Mouse (Mus musculus): ENCODE measurements around the gene Selenon. TPM values are rescaled to one million over a fixed set of nuclear protein-coding genes. Genes with fewer than 3 reads are reported as not detected.

Gene Selenon
- polyA plus RNA-seq, 1 experiment from 2014 or later: 11.2 TPM

GRCm38 (mm10) chr4:134580351-134581148 lies 28.6 kb upstream of the Selenon start:
- Histone ChIP-seq H3K9me3 (ENCODE audit: control insufficient read depth, low read length) (no peaks in the 10 kb centered on the region), H3K27ac (ENCODE audit: low read depth, low read length) (peak overlapping the region; percentile 39; the same call in 1 of the 2 replicates), H3K4me3 (ENCODE audit: low read depth, low read length) (no peak overlapping the region), H3K4me2 (ENCODE audit: low read depth, low read length) (no peak overlapping the region), H3K9ac (replicated peaks; ENCODE audit: low read depth, low read length) (no peak overlapping the region), H3K4me1 (ENCODE audit: control insufficient read depth, insufficient read depth, low read length) (peaks cover 9% of the 10 kb centered on the region), H3K27me3 (ENCODE audit: control insufficient read depth, insufficient read depth, low read length) (no peaks in the 10 kb centered on the region), H3K36me3 (ENCODE audit: control insufficient read depth, insufficient read depth, low read length) (no peaks in the 10 kb centered on the region)
- ATAC-seq (ENCODE audit: low read depth): 0 out of 2 replicates have a peak, but pooled peaks have one; percentile 60
- WGBS: 57% methylated on average over 15 of the region's 15 CpGs

GRCm38 (mm10) chr4:134579620-134580019 lies 27.7 kb upstream of the Selenon start:
- 0 out of 2 replicates have a peak overlapping the region, but pooled peaks have one; percentile 7 for H3K27ac ChIP-seq (ENCODE audit: low read depth, low read length)
- no peaks in the 10 kb centered on the region for H3K9me3 ChIP-seq (ENCODE audit: control insufficient read depth, low read length)
- 27% methylated on average over 5 of the region's 5 CpGs for WGBS
- H3K36me3 ChIP-seq (ENCODE audit: control insufficient read depth, insufficient read depth, low read length): no peaks in the 10 kb centered on the region
- H3K9ac ChIP-seq (replicated peaks; ENCODE audit: low read depth, low read length): no peak overlapping the region
- H3K4me2 ChIP-seq (ENCODE audit: low read depth, low read length): no peak overlapping the region
- no peaks in the 10 kb centered on the region for H3K27me3 ChIP-seq (ENCODE audit: control insufficient read depth, insufficient read depth, low read length)
- H3K4me3 ChIP-seq (ENCODE audit: low read depth, low read length): no peak overlapping the region
- no peak for ATAC-seq (ENCODE audit: low read depth)
- H3K4me1 ChIP-seq (ENCODE audit: control insufficient read depth, insufficient read depth, low read length): peaks cover 9% of the 10 kb centered on the region

GRCm38 (mm10) chr4:134579212-134579611 lies 27.2 kb upstream of the Selenon start:
- Histone ChIP-seq H3K36me3 (ENCODE audit: control insufficient read depth, insufficient read depth, low read length) (no peaks in the 10 kb centered on the region), H3K27ac (ENCODE audit: low read depth, low read length) (no peak overlapping the region), H3K4me2 (ENCODE audit: low read depth, low read length) (no peak overlapping the region), H3K27me3 (ENCODE audit: control insufficient read depth, insufficient read depth, low read length) (no peaks in the 10 kb centered on the region), H3K9ac (replicated peaks; ENCODE audit: low read depth, low read length) (no peak overlapping the region), H3K4me3 (ENCODE audit: low read depth, low read length) (no peak overlapping the region), H3K4me1 (ENCODE audit: control insufficient read depth, insufficient read depth, low read length) (peaks cover 9% of the 10 kb centered on the region), H3K9me3 (ENCODE audit: control insufficient read depth, low read length) (no peaks in the 10 kb centered on the region)
- ATAC-seq (ENCODE audit: low read depth): no peak
- WGBS: 9% methylated on average over 11 of the region's 11 CpGs

- no peak overlapping the region for H3K4me3 ChIP-seq (ENCODE audit: low read depth, low read length)
- no peak overlapping the region for H3K4me2 ChIP-seq (ENCODE audit: low read depth, low read length)
- H3K9me3 ChIP-seq (ENCODE audit: control insufficient read depth, low read length): no peaks in the 10 kb centered on the region
- no peak overlapping the region for H3K27ac ChIP-seq (ENCODE audit: low read depth, low read length)
- peaks cover 9% of the 10 kb centered on the region for H3K4me1 ChIP-seq (ENCODE audit: control insufficient read depth, insufficient read depth, low read length)
- H3K9ac ChIP-seq (replicated peaks; ENCODE audit: low read depth, low read length): no peak overlapping the region
- 0 out of 2 replicates have a peak, but pooled peaks have one; percentile 16 for ATAC-seq (ENCODE audit: low read depth)
- no peaks in the 10 kb centered on the region for H3K27me3 ChIP-seq (ENCODE audit: control insufficient read depth, insufficient read depth, low read length)
- no peaks in the 10 kb centered on the region for H3K36me3 ChIP-seq (ENCODE audit: control insufficient read depth, insufficient read depth, low read length)
- WGBS: 64% methylated on average over 5 of the region's 5 CpGs
Measured at GRCm38 (mm10) chr4:134578407-134578806, 26.4 kb upstream of the Selenon start.

GRCm38 (mm10) chr4:134577281-134577680 lies 25.3 kb upstream of the Selenon start:
- ATAC-seq (ENCODE audit: low read depth): no peak
- H3K9me3 ChIP-seq (ENCODE audit: control insufficient read depth, low read length): no peaks in the 10 kb centered on the region
- 86% methylated on average over 2 of the region's 2 CpGs for WGBS
- H3K4me1 ChIP-seq (ENCODE audit: control insufficient read depth, insufficient read depth, low read length): peaks cover 9% of the 10 kb centered on the region
- no peak overlapping the region for H3K9ac ChIP-seq (replicated peaks; ENCODE audit: low read depth, low read length)
- no peak overlapping the region for H3K4me2 ChIP-seq (ENCODE audit: low read depth, low read length)
- no peak overlapping the region for H3K4me3 ChIP-seq (ENCODE audit: low read depth, low read length)
- no peaks in the 10 kb centered on the region for H3K27me3 ChIP-seq (ENCODE audit: control insufficient read depth, insufficient read depth, low read length)
- H3K36me3 ChIP-seq (ENCODE audit: control insufficient read depth, insufficient read depth, low read length): no peaks in the 10 kb centered on the region
- no peak overlapping the region for H3K27ac ChIP-seq (ENCODE audit: low read depth, low read length)

GRCm38 (mm10) chr4:134575486-134575885 lies 23.5 kb upstream of the Selenon start:
- no peaks in the 10 kb centered on the region for H3K27me3 ChIP-seq (ENCODE audit: control insufficient read depth, insufficient read depth, low read length)
- no peak overlapping the region for H3K4me3 ChIP-seq (ENCODE audit: low read depth, low read length)
- no peak overlapping the region for H3K27ac ChIP-seq (ENCODE audit: low read depth, low read length)
- H3K36me3 ChIP-seq (ENCODE audit: control insufficient read depth, insufficient read depth, low read length): no peaks in the 10 kb centered on the region
- H3K4me2 ChIP-seq (ENCODE audit: low read depth, low read length): no peak overlapping the region
- H3K9ac ChIP-seq (replicated peaks; ENCODE audit: low read depth, low read length): no peak overlapping the region
- WGBS: 40% methylated on average over 11 of the region's 11 CpGs
- H3K9me3 ChIP-seq (ENCODE audit: control insufficient read depth, low read length): no peaks in the 10 kb centered on the region
- H3K4me1 ChIP-seq (ENCODE audit: control insufficient read depth, insufficient read depth, low read length): peaks cover 9% of the 10 kb centered on the region
- no peak for ATAC-seq (ENCODE audit: low read depth)

GRCm38 (mm10) chr4:134572449-134573300 lies 20.7 kb upstream of the Selenon start:
- H3K9me3 ChIP-seq (ENCODE audit: control insufficient read depth, low read length): no peaks in the 10 kb centered on the region
- no peaks in the 10 kb centered on the region for H3K36me3 ChIP-seq (ENCODE audit: control insufficient read depth, insufficient read depth, low read length)
- 62% methylated on average over 24 of the region's 24 CpGs for WGBS
- H3K4me1 ChIP-seq (ENCODE audit: control insufficient read depth, insufficient read depth, low read length): no peaks in the 10 kb centered on the region
- H3K9ac ChIP-seq (replicated peaks; ENCODE audit: low read depth, low read length): no peak overlapping the region
- ATAC-seq (ENCODE audit: low read depth): no peak
- no peak overlapping the region for H3K27ac ChIP-seq (ENCODE audit: low read depth, low read length)
- H3K27me3 ChIP-seq (ENCODE audit: control insufficient read depth, insufficient read depth, low read length): no peaks in the 10 kb centered on the region
- H3K4me2 ChIP-seq (ENCODE audit: low read depth, low read length): no peak overlapping the region
- H3K4me3 ChIP-seq (ENCODE audit: low read depth, low read length): no peak overlapping the region

- Histone ChIP-seq H3K4me3 (ENCODE audit: low read depth, low read length) (no peak overlapping the region), H3K4me1 (ENCODE audit: control insufficient read depth, insufficient read depth, low read length) (no peaks in the 10 kb centered on the region), H3K4me2 (ENCODE audit: low read depth, low read length) (no peak overlapping the region), H3K27me3 (ENCODE audit: control insufficient read depth, insufficient read depth, low read length) (no peaks in the 10 kb centered on the region), H3K9me3 (ENCODE audit: control insufficient read depth, low read length) (no peaks in the 10 kb centered on the region), H3K27ac (ENCODE audit: low read depth, low read length) (peak overlapping the region; percentile 44), H3K9ac (replicated peaks; ENCODE audit: low read depth, low read length) (no peak overlapping the region), H3K36me3 (ENCODE audit: control insufficient read depth, insufficient read depth, low read length) (no peaks in the 10 kb centered on the region)
- 0 out of 2 replicates have a peak, but pooled peaks have one; percentile 39 for ATAC-seq (ENCODE audit: low read depth)
- 49% methylated on average over 14 of the region's 14 CpGs for WGBS
Measured at GRCm38 (mm10) chr4:134570704-134571451, 18.9 kb upstream of the Selenon start.
